Mouse (Mus musculus) heart, embryonic 11.5 days (tissue): ENCODE data around the gene Pgm3. TPM values are rescaled to one million over a fixed set of nuclear protein-coding genes. Genes with fewer than 3 reads are reported as not detected.

Experiments
- ATAC-seq: fragments of 200-750 bp; cut with Nextera tagmentation; replicated peaks from 2 replicates; pipeline ENCODE4 v1.8.0; 2017; ENCODE audit warnings: moderate library complexity; ENCODE audit not compliant: insufficient number of reproducible peaks, low FRiP score, low TSS enrichment
- H3K27ac ChIP-seq: fragments of 300-500 bp; sonication (generic); 2 replicates; pipeline ENCODE4 v1.5.1; 2014; ENCODE audit warnings: mild to moderate bottlenecking, low read depth, low read length
- H3K27me3 ChIP-seq: fragments of 300-500 bp; sonication (generic); 2 replicates; pipeline ENCODE4 v1.6.1; 2014; ENCODE audit warnings: mild to moderate bottlenecking, low read length, mixed read lengths; ENCODE audit not compliant: control insufficient read depth, insufficient read depth
- H3K36me3 ChIP-seq: fragments of 300-500 bp; sonication (generic); 2 replicates; pipeline ENCODE4 v1.6.1; 2014; ENCODE audit warnings: mild to moderate bottlenecking, low read length, moderate library complexity, mixed read lengths; ENCODE audit not compliant: control insufficient read depth, insufficient read depth
- H3K4me1 ChIP-seq: fragments of 300-500 bp; sonication (generic); 2 replicates; pipeline ENCODE4 v1.6.1; 2014; ENCODE audit warnings: low read length; ENCODE audit not compliant: control insufficient read depth, insufficient read depth
- H3K4me2 ChIP-seq: fragments of 300-500 bp; sonication (generic); 2 replicates; pipeline ENCODE4 v1.6.1; 2014; ENCODE audit warnings: mild to moderate bottlenecking, moderate library complexity
- H3K4me3 ChIP-seq: fragments of 300-500 bp; sonication (generic); 2 replicates; pipeline ENCODE4 v1.5.1; 2014; ENCODE audit warnings: low read depth, low read length
- H3K9ac ChIP-seq: fragments of 300-500 bp; sonication (generic); 2 replicates; pipeline ENCODE4 v1.6.1; 2014; ENCODE audit warnings: mild to moderate bottlenecking, low read depth, low read length, moderate library complexity
- H3K9me3 ChIP-seq: fragments of 300-500 bp; sonication (generic); replicated peaks from 2 replicates; pipeline ENCODE4 v1.6.1; 2016; ENCODE audit warnings: low read length; ENCODE audit not compliant: control insufficient read depth
- WGBS: fragments of 180-500 bp; shearing (Covaris S2); extraction: QIAGEN DNeasy Blood & Tissue Kit; methylation state at CpG from one replicate; pipeline ENCODE4 v1.1.7; 2014; ENCODE audit not compliant: insufficient replicate concordance; 5-methylcytosine and 5-hydroxymethylcytosine counted together
- polyA plus RNA-seq: library from polyadenylated mRNA; unstranded; fragments of >200 nt; fragmentation: Nextera tagmentation; extraction: Ambion mirVana; gene quantifications from 2 replicates; pipeline ENCODE4 v1.2.1, GENCODE M21; 2014

Gene Pgm3
- polyA plus RNA-seq, 1 experiment from 2014 or later: 27.4 TPM

DNA sequence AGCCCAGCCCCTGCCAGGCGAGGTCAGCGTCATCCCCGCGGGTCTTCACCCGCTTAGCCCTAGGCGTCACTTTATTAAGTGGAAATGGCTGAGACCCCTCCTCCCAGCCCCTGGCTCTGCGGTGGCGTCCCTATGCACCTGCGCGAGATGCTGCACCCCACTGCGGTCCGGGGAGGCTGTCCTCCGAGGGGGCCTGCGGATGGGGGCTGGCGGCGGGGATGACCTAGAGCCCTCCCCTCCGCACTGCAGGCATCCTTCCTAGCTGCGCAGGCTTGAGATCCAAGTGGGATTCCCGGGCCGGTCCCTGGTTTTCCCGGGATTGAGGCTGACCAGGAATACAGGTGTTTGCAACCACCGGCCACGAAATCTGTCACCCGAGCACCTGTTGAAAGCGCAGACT, 554 bp upstream of the Pgm3 start:
- Histone ChIP-seq H3K4me3 (peak overlapping the region; percentile 78), H3K9ac (peak overlapping the region; percentile 73), H3K4me2 (peak overlapping the region; percentile 100), H3K27me3 (no peaks in the 10 kb centered on the region), H3K36me3 (no peaks in the 10 kb centered on the region), H3K4me1 (no peaks in the 10 kb centered on the region; the same call in 1 of the 2 replicates), H3K27ac (no peak overlapping the region), H3K9me3 (no peaks in the 10 kb centered on the region)
- ATAC-seq: peak; percentile 21; the same call in 1 of the 2 replicates
- under 1% methylated on average over 25 of the region's 25 CpGs for WGBS

GRCm38 (mm10) chr9:86570946-86571345, 696 bp downstream of the Pgm3 start:
- H3K9me3 ChIP-seq: no peaks in the 10 kb centered on the region
- H3K4me1 ChIP-seq: no peaks in the 10 kb centered on the region; the same call in 1 of the 2 replicates
- 15% methylated on average over 8 of the region's 8 CpGs for WGBS
- no peak overlapping the region for H3K27ac ChIP-seq
- H3K27me3 ChIP-seq: no peaks in the 10 kb centered on the region
- H3K9ac ChIP-seq: peak overlapping the region; percentile 31; the same call in 1 of the 2 replicates
- H3K4me3 ChIP-seq: peak overlapping the region; percentile 78
- no peaks in the 10 kb centered on the region for H3K36me3 ChIP-seq
- no peak for ATAC-seq
- peak overlapping the region; percentile 100 for H3K4me2 ChIP-seq

DNA sequence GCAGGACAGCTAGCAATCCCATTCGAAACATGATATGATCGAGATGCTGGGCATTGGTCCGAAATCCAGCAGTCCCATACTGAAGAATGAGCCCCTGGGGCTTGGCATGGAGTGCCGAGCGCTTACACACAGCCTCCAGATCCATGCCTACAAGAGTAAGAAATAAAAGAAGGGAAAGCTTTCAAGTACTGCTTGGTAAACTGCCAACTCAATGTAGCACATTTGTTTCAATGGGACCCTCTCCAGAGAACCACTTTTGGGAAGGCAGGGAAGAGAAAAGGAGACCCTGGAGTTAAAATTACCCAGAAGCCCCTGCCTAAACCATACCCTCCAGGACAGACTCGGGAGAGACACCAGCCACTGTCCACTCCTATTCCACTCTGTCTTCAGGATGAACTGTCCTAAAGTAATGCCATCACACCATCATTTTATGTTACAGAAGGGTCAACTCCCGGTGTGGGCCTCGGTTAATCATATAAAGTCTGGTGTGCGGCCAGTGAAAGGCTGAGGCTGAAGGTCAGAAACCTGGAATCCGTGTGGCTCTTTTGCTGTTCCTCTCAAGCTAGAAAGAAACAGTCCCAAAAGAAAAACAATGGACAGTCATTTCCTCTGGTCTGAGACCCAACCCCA, 1.3 kb downstream of the Pgm3 start:
- no peaks in the 10 kb centered on the region for H3K27me3 ChIP-seq
- ATAC-seq: no peak
- H3K36me3 ChIP-seq: no peaks in the 10 kb centered on the region; the same call in 1 of the 2 replicates
- peak overlapping the region; percentile 100 for H3K4me2 ChIP-seq
- no peaks in the 10 kb centered on the region for H3K9me3 ChIP-seq
- no peak overlapping the region for H3K27ac ChIP-seq
- 76% methylated on average over 10 of the region's 10 CpGs for WGBS
- peak overlapping the region; percentile 78 for H3K4me3 ChIP-seq
- no peak overlapping the region for H3K9ac ChIP-seq
- no peaks in the 10 kb centered on the region; the same call in 1 of the 2 replicates for H3K4me1 ChIP-seq

- no peak overlapping the region for H3K4me3 ChIP-seq
- no peaks in the 10 kb centered on the region for H3K9me3 ChIP-seq
- ATAC-seq: no peak
- no peaks in the 10 kb centered on the region for H3K27me3 ChIP-seq
- H3K4me2 ChIP-seq: no peak overlapping the region
- no peak overlapping the region for H3K27ac ChIP-seq
- H3K4me1 ChIP-seq: no peaks in the 10 kb centered on the region; the same call in 1 of the 2 replicates
- peaks cover 3% of the 10 kb centered on the region for H3K36me3 ChIP-seq
- WGBS: 75% methylated on average over 3 of the region's 3 CpGs
- H3K9ac ChIP-seq: no peak overlapping the region
Measured at GRCm38 (mm10) chr9:86569314-86569910, 2.2 kb downstream of the Pgm3 start.

DNA sequence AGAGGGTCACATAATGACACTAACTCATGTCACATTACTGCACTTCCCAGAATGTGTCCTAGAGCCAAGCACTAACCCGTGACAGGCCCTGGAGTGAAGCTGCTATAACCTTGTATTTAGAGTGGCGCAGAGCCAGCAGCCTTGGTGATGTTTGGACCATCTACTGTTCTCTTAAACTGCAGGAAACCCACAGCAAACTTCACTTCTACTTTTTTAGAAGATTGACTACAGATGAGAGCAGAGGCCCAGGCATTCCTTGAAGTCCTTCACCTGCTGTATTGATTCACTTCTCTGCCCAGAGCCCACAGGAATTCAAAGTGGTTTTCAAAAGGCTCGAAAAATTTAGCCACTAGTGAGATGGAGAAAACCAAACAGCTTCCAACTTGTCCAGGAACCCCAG, 11.1 kb downstream of the Pgm3 start:
- no peak overlapping the region for H3K4me2 ChIP-seq
- H3K9ac ChIP-seq: no peak overlapping the region
- H3K27me3 ChIP-seq: no peaks in the 10 kb centered on the region
- 81% methylated on average over 3 of the region's 3 CpGs for WGBS
- H3K4me3 ChIP-seq: no peak overlapping the region
- H3K4me1 ChIP-seq: no peaks in the 10 kb centered on the region
- no peak overlapping the region for H3K27ac ChIP-seq
- peaks cover 41% of the 10 kb centered on the region for H3K36me3 ChIP-seq
- H3K9me3 ChIP-seq: no peaks in the 10 kb centered on the region
- no peak for ATAC-seq

GRCm38 (mm10) chr9:86554641-86555040, 17.0 kb downstream of the Pgm3 start:
- ATAC-seq: no peak
- Histone ChIP-seq H3K27me3 (no peaks in the 10 kb centered on the region), H3K4me2 (no peak overlapping the region), H3K9ac (no peak overlapping the region), H3K36me3 (peaks cover 15% of the 10 kb centered on the region), H3K4me3 (no peak overlapping the region), H3K9me3 (no peaks in the 10 kb centered on the region), H3K4me1 (no peaks in the 10 kb centered on the region), H3K27ac (no peak overlapping the region)
- 91% methylated on average over 4 of the region's 4 CpGs for WGBS

GRCm38 (mm10) chr9:86553886-86554285, 17.8 kb downstream of the Pgm3 start:
- no peak overlapping the region for H3K27ac ChIP-seq
- H3K27me3 ChIP-seq: no peaks in the 10 kb centered on the region
- H3K9me3 ChIP-seq: no peaks in the 10 kb centered on the region
- ATAC-seq: no peak
- peaks cover 13% of the 10 kb centered on the region for H3K36me3 ChIP-seq
- H3K4me3 ChIP-seq: no peak overlapping the region
- no peak overlapping the region for H3K9ac ChIP-seq
- no peaks in the 10 kb centered on the region for H3K4me1 ChIP-seq
- 90% methylated on average over 9 of the region's 9 CpGs for WGBS
- no peak overlapping the region for H3K4me2 ChIP-seq

DNA sequence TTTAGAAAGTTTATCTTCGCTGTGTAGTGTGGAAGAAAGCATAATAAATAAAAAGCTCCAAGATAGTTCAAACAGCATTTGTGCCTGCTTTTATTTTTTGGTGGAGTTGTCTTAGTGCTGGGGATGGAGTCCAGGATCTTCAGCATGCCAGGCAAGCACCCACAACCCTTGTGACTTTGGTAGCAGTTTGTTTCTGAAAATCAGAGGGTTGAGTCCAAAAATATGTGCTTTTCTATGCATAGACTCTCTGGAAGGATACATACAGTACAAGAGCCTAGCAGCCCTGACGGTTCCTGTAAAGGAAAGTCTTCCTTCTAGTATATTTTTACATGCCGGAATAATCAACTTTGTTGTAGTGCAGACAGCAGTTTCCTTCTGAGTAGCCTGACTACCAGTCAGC, 20.9 kb downstream of the Pgm3 start:
- H3K9ac ChIP-seq: no peak overlapping the region
- no peaks in the 10 kb centered on the region for H3K4me1 ChIP-seq
- H3K4me2 ChIP-seq: no peak overlapping the region
- ATAC-seq: no peak
- no peaks in the 10 kb centered on the region for H3K27me3 ChIP-seq
- H3K36me3 ChIP-seq: peaks cover 6% of the 10 kb centered on the region; the same call in 1 of the 2 replicates
- H3K27ac ChIP-seq: no peak overlapping the region
- 85% methylated on average over 3 of the region's 3 CpGs for WGBS
- no peaks in the 10 kb centered on the region for H3K9me3 ChIP-seq
- H3K4me3 ChIP-seq: no peak overlapping the region
